Mouse (Mus musculus) heart, postnatal 25 days (tissue): ENCODE measurements around the gene Pkig. TPM values are rescaled to one million over a fixed set of nuclear protein-coding genes. Genes with fewer than 3 reads are reported as not detected.

Experiments used
- DNase-seq: peaks from one replicate; pipeline ENCODE4 v3.0.0; 2022; ENCODE audit warnings: low spot score
- intact Hi-C: fragments of 180-260 bp; cut with DNase I; formaldehyde crosslinking; loops from one replicate; pipeline ENCODE4 v1.15.1; 2025
- total RNA-seq, 2 experiments: library from RNA; stranded (reverse); gene quantifications; 2 replicates each; pipeline ENCODE4 v1.2.3; 2021

The Pkig gene
- total RNA-seq, 2 experiments from 2014 or later = 211 to 235 TPM

- DNase-seq = no peak
- intact Hi-C loops = no loop called here
These were observed 77.0 kb downstream of the Pkig start for GRCm38 (mm10) chr2:163735163-163735562.

- intact Hi-C loops = no loop called here
- DNase-seq = peak; percentile 53
These were observed 77.8 kb downstream of the Pkig start for GRCm38 (mm10) chr2:163735980-163736379.

DNA sequence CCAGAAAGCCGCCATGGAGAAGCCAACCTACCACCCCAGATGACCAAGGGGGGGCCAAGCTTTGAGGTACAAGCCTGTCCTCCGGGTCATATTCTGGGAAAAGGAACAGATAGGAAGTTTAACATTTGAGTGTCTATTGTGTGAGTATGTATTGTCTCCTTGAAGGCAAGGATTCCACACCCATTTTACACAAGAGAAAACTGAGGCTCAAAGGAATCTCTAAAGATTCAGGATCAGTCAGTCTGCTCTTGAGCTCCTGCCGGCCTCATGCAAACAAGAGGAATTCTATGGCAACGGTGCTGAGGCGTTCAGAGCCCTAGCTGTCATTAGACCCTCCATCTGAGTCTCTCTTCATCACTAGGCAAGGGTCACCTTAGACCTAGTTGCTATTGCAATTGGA is 84.5 kb downstream of the Pkig start:
- intact Hi-C loops = no loop called here
- DNase-seq = no peak

- no peak for DNase-seq
- intact Hi-C loops = no loop called here
These were observed 85.2 kb downstream of the Pkig start for GRCm38 (mm10) chr2:163743357-163743756.

GRCm38 (mm10) chr2:163744801-163745570 is 86.8 kb downstream of the Pkig start:
- intact Hi-C loops = no loop called here
- DNase-seq = no peak

- DNase-seq = no peak
- intact Hi-C loops = no loop called here
These were observed 91.7 kb downstream of the Pkig start, which contains the start of gene Ada for GRCm38 (mm10) chr2:163749647-163750611. Gene Ada, minus strand, starts transcription at chr2:163750239.

DNA sequence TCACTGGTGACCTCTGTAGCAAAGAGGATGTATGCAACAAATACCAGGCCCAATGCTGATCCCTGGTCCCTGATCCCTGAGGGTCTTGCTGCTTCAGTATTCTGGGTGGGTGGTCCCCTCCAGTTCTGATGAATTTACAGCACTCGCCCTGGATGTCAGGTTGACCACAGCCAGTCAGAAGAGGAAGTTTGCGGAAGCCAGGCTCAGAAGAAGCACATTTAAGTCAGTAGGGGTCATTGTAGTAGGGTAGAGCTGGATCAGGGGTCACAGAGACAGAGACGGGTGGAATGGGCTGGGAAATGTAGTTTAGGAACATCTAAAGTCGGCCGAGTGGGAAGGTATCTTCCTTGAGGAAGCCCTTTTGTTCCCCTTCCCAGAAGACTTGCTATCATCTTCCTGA is 96.0 kb downstream of the Pkig start:
- DNase-seq = no peak
- intact Hi-C loops = no loop called here

DNA sequence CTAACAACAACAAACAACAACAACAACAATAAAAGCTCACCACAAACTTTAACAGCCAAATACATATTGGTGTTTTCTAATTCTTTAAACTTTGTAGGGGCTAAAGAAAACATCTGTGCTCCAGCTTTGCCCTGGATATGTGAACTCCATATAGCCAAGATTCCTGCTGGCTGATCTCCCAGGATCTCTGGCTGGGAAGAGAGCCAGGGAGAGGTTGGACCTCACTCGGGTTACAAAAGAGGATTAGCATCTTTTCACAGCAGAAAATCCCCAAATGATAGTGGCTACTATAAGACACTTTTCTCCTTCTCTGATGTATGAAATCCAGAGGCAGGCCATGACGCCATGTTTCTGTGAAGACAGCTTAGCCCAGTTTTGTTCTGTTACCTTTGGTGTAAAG is 98.5 kb downstream of the Pkig start:
- DNase-seq = no peak
- intact Hi-C loops = no loop called here

- intact Hi-C loops = no loop called here
- DNase-seq = no peak
These were observed 100.0 kb downstream of the Pkig start for GRCm38 (mm10) chr2:163758146-163758545.

DNA sequence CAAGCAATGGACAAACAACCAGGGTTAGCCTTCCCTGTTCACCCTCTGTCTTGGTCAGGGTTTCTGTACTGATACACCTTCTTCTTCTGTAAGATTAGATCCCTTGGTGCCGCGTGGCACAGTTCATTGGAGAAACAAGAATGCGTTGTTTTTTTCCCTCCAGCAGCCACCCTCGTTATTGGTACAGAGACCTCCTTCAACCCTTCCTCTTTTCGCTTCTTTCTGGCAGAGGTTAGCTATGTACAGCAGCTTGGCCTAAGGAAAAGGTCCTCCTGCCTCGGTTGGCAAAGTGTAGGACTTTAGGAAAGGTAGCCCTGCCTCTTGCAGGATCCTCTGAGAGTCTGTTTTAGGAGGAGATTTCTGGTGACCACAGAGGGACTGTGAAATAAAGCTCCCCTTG is 102.4 kb downstream of the Pkig start:
- DNase-seq = no peak
- intact Hi-C loops = no loop called here

DNA sequence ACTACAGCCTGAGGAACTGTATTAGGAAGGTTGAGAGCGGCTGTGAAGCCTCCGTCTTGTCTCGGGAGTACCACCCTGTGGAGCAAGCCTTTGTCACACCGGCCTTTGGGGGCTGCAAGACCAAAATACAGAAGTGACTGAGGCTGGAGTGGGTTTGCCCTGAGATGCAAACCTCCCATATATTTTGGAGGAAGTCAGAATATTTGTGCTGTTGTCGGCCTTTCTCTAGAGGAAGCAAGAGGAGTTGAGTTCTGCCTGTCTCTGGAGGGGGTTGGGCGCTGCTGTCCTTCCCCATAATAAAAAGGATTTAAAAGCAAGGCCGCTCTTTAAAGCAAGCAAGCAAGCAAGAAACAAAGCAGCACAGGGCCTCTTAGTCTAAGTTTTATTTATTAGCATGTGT is 103.2 kb downstream of the Pkig start:
- intact Hi-C loops = no loop called here
- DNase-seq = no peak

- intact Hi-C loops = no loop called here
- no peak for DNase-seq
These were observed 108.1 kb downstream of the Pkig start for GRCm38 (mm10) chr2:163766261-163766660.

GRCm38 (mm10) chr2:163766890-163767289 is 108.7 kb downstream of the Pkig start:
- DNase-seq = no peak
- intact Hi-C loops = no loop called here

GRCm38 (mm10) chr2:163770731-163771130 is 112.5 kb downstream of the Pkig start:
- intact Hi-C loops = no loop called here
- DNase-seq = no peak

Other genes starting within 250 kb of the Pkig start
- gene Oser1, start 233.7 kb upstream of the Pkig start, total RNA-seq = 10 to 100 TPM; 21.0 to 21.6 TPM
- gene Gdap1l1, start 219.9 kb upstream of the Pkig start, total RNA-seq = not detected
- 100 to 1,000 TPM; 174 to 182 TPM for gene Fitm2, start 185.8 kb upstream of the Pkig start, total RNA-seq
- gene R3hdml, start 166.1 kb upstream of the Pkig start, total RNA-seq = not detected
- gene Hnf4a, start 151.6 kb upstream of the Pkig start, total RNA-seq = not detected
- 1 to 10 TPM; 7.9 to 9.7 TPM for gene Ttpal, start 56.1 kb upstream of the Pkig start, total RNA-seq
- gene Serinc3, start 13.3 kb upstream of the Pkig start, total RNA-seq = 100 to 1,000 TPM; 291 to 357 TPM
- gene Ada, start 91.9 kb downstream of the Pkig start, total RNA-seq = under 1 TPM; 0.39 to 0.68 TPM
- 1 to 10 TPM in 1 of 2 experiments, under 1 TPM in 1; 0.98 to 1.3 TPM for gene Ccn5, start 162.5 kb downstream of the Pkig start, total RNA-seq
- not detected for gene Kcnk15, start 195.3 kb downstream of the Pkig start, total RNA-seq